Mouse (Mus musculus): Measurements from ENCODE around the gene Srpx. TPM values are rescaled to one million over a fixed set of nuclear protein-coding genes. Genes with fewer than 3 reads are reported as not detected.
A peak's percentile ranks its signal among the peaks of the same experiment; 100 is the strongest.

Gene Srpx
- under 1 TPM; 0.27 to 0.76 (median 0.43) TPM for total RNA-seq (2022)

- no peak for DNase-seq (ENCODE audit: low spot score in 2 of 2)
These were observed at the start of gene Srpx for GRCm38 (mm10) chrX:10117065-10117719. Gene Srpx (minus strand): TSS chrX:10117709.

GRCm38 (mm10) chrX:10152390-10152789, 34.9 kb upstream of the Srpx start:
- no peak for DNase-seq (ENCODE audit: low spot score in 2 of 2)

GRCm38 (mm10) chrX:10115780-10116179, 1.7 kb downstream of the Srpx start:
- peak in 1 of 2 experiments; percentile 40 for DNase-seq (ENCODE audit: low spot score in 2 of 2)

- DNase-seq (ENCODE audit: low spot score in 2 of 2) = no peak
These were observed 6.8 kb downstream of the Srpx start for GRCm38 (mm10) chrX:10110736-10111135.

- DNase-seq (ENCODE audit: low spot score in 2 of 2) = no peak
These were observed 9.0 kb downstream of the Srpx start for GRCm38 (mm10) chrX:10108558-10108957.

GRCm38 (mm10) chrX:10105475-10105874, 12.0 kb downstream of the Srpx start:
- DNase-seq (ENCODE audit: low spot score in 2 of 2) = no peak

GRCm38 (mm10) chrX:10102739-10103138, 14.8 kb downstream of the Srpx start:
- no peak for DNase-seq (ENCODE audit: low spot score in 2 of 2)

- no peak for DNase-seq (ENCODE audit: low spot score in 2 of 2)
These were observed 21.7 kb downstream of the Srpx start for GRCm38 (mm10) chrX:10095797-10096196.

- no peak for DNase-seq (ENCODE audit: low spot score in 2 of 2)
These were observed 37.1 kb downstream of the Srpx start for GRCm38 (mm10) chrX:10080385-10080784.

GRCm38 (mm10) chrX:10079981-10080380, 37.5 kb downstream of the Srpx start:
- DNase-seq (ENCODE audit: low spot score in 2 of 2) = no peak

GRCm38 (mm10) chrX:10073966-10074365, 43.5 kb downstream of the Srpx start:
- DNase-seq (ENCODE audit: low spot score in 2 of 2) = no peak

GRCm38 (mm10) chrX:10071529-10071928, 46.0 kb downstream of the Srpx start:
- no peak for DNase-seq (ENCODE audit: low spot score in 2 of 2)

GRCm38 (mm10) chrX:10070689-10071088, 46.8 kb downstream of the Srpx start:
- peak in 1 of 2 experiments; percentile 2 for DNase-seq (ENCODE audit: low spot score in 2 of 2)

- DNase-seq (ENCODE audit: low spot score in 2 of 2) = no peak
These were observed 48.1 kb downstream of the Srpx start for GRCm38 (mm10) chrX:10069405-10069804.

GRCm38 (mm10) chrX:10063781-10064180, 53.7 kb downstream of the Srpx start:
- DNase-seq (ENCODE audit: low spot score in 2 of 2) = no peak

GRCm38 (mm10) chrX:10063361-10063760, 54.1 kb downstream of the Srpx start:
- DNase-seq (ENCODE audit: low spot score in 2 of 2) = no peak

GRCm38 (mm10) chrX:10062201-10062600, 55.3 kb downstream of the Srpx start:
- DNase-seq (ENCODE audit: low spot score in 2 of 2) = no peak

- DNase-seq (ENCODE audit: low spot score in 2 of 2) = no peak
These were observed 82.8 kb downstream of the Srpx start for GRCm38 (mm10) chrX:10034666-10035065.

- DNase-seq (ENCODE audit: low spot score in 2 of 2) = no peak
These were observed 107.3 kb downstream of the Srpx start for GRCm38 (mm10) chrX:10010202-10010601.

- no peak for DNase-seq (ENCODE audit: low spot score in 2 of 2)
These were observed 109.7 kb downstream of the Srpx start for GRCm38 (mm10) chrX:10007675-10008270.

- no peak for DNase-seq (ENCODE audit: low spot score in 2 of 2)
These were observed 111.6 kb downstream of the Srpx start for GRCm38 (mm10) chrX:10005946-10006345.

- no peak for DNase-seq (ENCODE audit: low spot score in 2 of 2)
These were observed 116.8 kb downstream of the Srpx start for GRCm38 (mm10) chrX:10000718-10001117.

All from left cerebral cortex, adult 8-10 months (tissue).